Mouse (Mus musculus): ENCODE measurements around the gene Postn.

Postn gene

DNA sequence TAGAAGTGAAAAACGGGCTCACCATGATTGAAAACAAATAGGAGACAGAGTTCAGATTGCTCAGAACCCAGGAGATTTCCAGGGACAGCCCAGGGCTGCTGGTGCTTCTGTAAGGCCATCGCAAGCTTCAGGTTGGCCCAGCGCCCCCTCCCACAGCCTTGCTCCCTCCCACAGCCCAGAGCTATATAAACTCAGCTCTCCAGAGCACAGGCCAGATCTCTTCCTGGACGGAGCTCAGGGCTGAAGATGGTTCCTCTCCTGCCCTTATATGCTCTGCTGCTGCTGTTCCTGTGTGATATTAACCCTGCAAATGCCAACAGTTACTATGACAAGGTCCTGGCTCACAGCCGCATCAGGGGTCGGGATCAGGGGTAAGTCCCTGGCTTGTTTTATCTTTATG lies at the start of gene Postn:
TSS of gene Postn (plus strand) at position 213 of the 400 bp plus-strand sequence.
- DNase-seq: no peak

DNA sequence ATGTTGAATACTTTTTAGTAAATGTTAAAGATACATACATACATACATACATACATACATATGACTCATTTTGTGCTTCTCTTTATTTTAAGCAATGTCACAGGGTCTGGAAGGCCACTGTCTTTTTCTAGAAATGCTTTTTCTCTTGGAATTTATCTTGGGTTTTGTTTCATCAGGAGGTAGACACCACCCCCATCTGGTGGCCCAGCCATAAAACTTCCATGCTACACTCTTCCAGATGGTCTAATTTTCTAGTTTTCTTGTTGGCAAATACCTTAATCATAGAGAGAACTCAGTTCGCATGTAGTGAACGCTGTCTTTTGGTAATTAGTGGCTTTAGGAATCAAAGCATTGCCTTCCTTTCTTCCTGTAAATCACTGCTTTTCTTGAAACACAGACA lies 46.9 kb upstream of the Postn start:
- DNase-seq: no peak

DNA sequence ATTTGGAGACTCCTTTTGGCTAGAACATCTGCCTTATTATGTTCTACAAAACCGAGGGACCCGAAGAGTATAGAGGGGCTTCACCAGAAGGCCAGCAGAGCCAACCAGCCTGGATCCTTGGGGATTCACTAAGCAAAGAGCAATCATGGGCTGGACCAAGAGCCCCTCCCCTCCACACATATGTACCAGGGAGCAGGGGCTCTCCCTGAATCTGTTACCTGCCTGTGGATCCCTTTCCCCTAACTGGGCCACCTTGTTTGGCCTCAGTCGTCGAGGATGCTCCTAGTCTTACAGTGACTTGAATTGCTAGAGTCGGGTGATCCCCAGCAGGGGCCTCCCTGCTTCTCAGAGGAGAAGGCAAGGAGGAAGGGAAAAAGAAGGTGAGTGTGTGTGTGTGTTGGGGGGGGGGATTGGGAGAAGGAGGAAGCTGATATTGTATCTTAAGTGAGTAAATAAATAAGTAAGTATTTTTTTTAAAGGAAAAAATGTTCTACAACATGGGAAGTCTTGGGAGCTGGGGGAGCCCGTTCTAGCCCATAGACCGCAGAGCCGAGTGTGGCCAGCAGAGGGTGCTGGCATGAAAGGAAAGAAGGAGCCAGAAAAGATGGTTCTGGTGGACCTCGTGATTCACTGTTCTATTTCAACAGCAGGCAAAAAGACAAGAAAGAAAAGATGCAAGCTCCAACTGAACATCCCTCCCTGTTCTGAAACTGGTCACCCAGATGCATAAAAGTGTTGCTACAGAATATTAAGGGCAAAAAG lies 7.8 kb upstream of the Postn start:
- peak; percentile 5 for DNase-seq

DNA sequence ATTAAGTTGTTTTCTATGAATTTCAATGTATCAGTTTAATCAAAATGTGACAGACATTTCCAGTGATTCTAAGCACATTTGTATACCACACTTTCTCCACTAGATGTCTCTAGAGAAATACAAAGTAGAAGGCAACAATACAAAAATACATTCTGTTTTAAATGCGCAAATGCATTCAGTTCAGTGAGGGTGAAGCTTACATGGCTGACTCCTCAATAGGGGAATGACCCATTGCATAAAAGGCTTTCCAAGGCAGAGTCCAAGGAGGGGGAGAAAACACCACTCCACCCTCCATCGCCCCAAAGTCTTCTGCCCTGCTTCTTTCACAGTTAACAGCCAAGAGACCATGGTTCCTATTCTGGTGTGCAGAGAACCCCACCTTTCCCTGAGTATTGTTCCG lies 3.3 kb upstream of the Postn start:
- no peak for DNase-seq

DNA sequence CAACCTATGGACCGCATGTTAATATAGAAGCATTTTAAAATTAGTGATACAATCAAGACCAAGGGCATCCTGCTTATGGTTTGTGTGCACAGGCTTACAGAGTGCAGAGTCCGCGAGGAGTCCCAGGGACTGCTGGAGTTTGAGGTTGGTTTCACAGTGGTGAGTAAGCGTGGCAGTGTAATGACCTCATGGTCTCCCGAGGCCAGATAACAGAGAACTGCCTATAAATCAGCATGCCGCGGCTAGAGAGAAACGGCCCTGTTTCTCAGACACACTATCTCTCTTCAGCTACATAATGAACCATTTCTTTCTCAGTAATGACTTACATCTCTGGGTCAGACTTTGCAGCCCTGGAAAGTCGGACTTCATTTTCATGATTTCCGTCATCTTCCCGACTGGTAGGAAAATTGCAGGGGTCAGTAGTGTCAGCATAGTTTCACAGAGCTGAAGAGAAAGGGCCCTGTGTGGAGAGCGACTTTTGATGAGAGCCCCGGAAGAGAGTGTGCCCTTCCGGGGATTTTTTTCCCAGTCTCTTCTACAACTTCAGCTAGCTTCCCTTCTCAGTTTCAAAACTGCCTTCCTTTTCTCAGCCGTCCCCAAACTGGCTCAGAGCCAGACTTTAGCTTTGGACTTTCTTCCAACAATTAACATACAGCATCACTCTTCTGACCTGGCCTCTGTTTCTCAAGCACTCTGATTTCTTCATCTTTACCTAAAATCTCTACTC lies 2.3 kb upstream of the Postn start:
- no peak for DNase-seq

DNA sequence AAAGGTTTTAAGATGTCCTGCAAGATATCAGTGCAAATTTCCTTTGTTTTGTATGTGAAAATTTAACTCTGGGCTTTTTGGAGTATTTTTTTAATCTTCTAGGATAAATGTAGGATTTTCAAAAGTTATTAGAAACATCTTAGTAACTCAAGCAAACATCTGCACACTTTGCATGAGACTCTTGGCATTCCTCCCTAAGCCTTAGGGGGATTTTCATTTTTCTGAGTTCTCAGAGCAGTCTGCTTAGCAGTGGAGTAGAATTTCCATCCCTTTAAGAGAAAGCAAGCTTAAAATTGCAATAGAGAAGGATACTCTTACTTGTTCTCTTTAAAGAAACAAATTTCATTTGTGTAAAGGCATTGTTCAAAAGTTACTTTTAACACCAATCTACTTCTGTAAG lies 747 bp downstream of the Postn start:
- no peak for DNase-seq

DNA sequence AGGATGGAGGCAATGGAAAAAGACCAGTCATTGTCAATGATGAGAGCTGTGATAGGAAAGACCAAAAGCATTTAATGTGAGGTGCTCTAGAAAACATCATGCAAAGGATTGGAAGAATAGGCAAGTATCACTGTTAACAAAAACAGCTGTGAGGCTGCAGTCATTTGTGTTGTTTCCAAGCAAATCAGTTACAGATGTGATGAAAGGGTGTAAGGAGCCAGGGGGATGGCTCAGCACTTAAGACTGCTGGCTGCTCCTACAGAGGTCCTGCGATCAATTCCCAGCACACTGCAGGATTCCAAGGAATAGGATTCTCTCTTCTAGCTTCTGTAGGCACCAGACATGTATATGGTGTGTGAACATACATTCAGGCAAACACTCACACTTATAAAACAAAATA lies 10.1 kb downstream of the Postn start:
- no peak for DNase-seq

DNA sequence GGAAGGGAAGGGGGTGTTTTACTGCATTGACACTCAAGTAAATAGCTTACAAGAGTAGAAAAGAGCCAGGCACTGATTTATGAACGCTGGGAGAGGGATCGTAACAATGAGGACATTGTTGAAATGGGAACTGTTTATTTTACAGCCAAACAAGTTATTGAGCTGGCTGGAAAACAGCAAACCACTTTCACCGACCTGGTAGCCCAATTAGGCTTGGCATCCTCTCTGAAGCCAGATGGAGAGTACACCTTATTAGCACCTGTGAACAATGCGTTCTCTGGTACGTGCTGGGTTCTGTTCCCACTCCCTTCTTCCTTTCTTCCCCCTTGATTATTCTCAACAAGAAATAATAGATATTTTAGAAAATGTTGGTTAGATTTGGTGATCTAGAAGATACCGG lies 11.7 kb downstream of the Postn start:
- no peak for DNase-seq

DNA sequence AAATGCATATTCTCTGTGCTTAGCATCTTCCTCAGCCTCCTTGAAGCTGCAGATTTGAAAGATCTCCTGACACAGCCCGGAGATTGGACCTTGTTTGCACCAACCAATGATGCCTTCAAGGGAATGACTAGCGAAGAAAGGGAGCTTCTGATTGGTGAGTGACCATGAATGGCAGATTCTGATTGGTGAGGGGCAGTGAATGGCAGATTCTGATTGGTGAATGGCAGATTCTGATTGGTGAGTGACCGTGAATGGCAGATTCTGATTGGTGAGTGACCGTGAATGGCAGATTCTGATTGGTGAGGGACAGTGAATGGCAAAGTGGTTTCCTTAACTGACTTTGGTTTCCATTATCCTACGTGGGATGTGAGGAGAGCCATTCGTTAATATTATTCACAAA lies 15.1 kb downstream of the Postn start:
- DNase-seq: no peak

DNA sequence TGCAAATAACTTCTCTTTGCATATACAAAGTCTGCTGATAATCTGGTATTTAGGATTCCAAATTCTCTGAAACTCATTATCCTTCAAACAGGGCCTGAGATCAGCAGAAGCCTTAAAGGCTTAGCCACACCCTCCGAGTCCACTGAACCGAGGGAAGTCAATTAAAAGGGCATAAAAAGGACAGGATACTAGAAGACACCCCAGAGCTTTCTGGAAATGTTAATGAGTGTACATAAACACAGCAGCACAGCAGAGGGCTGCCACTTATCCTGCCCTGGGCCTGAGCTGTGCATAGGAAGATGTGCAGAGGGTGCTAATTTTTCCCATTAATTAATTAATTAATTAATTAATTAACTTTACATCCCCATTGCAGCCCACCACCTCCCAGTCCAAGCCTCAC lies 16.7 kb downstream of the Postn start:
- no peak for DNase-seq

DNA sequence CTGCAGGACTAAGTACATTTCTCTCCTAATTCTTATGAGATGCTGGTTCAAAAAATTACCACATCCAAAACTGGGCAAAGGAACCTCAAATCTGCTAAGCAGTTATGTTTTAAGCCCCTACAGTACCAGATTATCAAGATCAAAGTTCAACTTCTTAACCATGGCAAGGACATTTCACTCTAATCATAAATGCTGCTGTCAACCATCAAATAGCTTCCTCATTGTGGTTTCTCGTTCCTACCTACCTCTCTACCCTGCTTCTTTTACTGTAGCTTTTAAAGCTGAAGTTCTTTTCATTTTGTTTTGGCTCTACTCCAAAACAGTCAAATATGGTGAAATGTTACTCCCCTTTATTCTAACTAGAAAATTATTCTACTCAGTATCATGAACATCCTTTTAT lies 17.2 kb downstream of the Postn start:
- no peak for DNase-seq

DNA sequence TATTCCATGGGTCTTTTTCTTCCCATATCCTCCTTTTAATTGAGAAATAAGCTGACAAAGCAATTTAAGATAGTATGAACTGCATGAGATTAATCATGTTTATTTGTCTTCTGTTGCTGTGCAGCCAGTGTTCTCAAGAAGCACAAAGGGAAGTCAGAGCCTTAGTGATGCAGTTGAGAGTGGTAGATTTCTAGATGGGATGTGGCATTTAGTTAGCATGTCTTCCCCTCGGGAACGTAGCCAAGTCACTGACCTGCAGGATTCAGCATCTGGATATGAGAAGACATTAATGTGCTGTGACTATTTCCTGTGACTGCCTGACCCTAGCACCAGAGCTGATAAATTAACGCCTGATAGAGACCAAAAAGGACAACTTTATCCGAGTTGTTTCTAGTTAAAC lies 19.1 kb downstream of the Postn start:
- no peak for DNase-seq

DNA sequence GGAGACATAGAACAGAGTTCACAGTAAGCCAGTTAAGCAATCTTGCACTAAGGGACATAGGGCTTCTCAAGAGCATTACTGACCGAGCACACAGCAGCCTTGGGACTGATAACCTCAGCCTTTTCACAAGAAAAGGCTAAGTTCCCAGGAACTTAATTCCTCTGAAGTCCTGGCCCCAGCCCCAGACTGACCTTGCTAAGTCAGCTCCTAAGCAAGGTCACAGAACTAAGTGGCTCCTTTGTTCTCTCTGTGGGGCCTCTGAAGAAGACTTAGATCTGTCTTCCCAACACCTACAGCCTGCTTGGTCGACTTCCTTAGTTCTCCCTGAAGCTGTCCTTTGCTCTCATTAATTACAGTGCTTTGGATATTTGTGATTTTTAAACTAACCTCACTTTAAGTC lies 38.4 kb downstream of the Postn start:
- DNase-seq: no peak

DNA sequence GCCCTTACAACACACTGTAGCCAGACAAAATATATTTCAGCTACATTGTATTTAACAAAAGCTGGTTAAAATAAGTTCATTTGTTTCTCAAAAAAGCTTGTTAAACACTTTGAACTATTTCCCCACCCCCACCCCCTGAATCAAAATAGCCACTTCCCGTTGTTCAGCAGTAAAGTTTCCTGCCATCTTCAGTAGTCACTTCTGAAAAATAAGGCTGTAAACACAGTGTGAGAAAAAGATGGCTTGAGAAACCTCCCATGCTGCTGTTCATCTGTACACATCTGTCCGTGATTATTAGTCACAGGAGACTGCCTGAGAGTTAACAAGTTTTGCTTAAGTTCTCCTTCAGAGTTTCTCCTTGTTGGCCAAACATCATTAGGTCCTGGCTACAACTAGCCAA lies 39.0 kb downstream of the Postn start:
- no peak for DNase-seq

DNA sequence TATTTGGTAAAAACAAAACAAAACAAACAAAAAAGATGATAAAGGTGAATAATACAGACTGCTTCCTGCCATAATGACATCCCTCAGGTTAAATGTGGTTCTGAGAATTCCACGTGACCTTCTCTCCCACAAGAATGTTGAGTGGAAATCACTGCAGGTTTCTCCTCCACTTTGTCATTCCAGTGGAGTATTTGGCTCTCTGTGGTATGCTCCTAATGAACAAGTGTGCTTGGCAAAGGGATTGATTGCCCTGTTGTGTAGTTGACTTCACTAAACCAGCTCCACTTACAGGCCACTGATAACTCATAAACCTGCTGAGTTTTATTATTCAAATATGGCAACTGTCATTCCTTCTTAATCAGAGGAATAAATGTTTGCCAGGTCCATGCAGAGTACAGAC lies 39.7 kb downstream of the Postn start:
- no peak for DNase-seq

DNA sequence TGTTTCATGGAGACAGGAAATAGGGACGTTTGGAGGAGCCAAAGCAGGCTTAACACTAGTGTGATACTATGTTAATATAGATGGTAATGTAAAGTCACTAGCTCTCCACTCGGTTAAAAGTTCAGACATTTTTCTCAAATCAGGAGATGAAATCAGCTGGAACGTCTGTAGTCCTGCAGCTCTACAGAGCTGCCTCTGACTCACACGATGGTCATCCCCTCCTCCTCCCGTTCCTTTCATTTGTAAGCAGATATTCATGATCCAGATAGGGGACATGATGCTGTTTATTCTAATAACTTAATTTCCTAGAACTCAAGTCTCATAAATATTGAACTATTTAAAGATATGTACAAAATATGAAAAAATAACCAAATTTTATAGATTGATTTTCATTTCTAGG lies 40.8 kb downstream of the Postn start:
- DNase-seq: no peak

DNA sequence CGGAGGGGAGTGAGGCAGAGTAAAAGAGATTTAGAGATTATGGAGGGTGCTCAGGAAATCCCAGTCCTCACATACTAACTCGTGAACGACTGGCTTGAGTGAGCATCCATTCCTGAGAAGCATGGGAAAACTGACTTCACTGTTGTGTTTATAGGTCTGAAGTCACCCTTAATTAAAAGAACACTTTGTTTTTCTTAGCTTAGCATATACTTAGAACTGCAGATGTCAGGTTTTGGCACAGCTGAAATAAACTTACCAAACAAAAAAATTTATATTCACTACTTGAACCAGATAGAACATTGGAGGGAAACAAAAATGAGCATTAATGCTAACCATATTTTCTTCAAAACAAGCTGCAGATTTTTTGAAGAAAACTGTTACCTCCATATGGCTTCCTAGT lies 42.9 kb downstream of the Postn start:
- DNase-seq: no peak

DNA sequence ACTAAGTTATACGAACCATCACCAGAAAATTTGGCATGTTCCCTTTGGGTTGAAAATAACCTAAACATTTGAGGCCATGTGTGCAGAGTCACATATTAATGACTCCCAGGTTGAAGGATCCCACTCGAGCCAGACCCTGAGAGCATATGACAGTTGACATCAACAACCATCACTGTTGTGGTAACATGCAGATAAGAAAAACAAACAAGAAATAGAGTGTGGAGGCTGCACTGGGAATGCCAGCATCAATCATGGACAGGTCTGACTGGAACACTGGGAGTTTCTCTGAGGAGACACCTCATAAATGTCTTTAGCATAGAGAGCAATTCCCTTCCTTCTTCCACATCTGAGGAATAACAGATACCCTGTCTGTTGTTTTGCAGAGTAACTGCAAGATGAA lies 45.7 kb downstream of the Postn start:
- no peak for DNase-seq

DNA sequence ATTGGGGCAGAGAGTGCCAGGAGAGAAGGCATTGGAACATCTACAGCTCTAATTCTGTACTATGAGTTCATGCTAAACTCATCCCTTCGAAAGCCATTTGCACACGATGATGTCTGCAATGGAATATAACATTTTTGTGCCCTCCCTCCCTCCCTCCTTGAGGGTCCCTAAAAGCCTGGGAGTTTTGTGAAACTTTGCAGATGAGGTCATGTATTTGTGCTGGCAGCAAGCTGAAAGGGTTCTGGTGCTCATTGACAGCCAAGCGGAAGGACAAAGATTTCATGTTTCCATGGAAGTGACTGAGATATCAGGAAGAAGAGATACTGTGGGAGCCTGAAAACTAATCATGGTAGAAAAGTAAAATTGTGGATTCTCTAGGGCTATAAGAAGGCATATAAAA lies 50.1 kb downstream of the Postn start:
- DNase-seq: no peak

DNA sequence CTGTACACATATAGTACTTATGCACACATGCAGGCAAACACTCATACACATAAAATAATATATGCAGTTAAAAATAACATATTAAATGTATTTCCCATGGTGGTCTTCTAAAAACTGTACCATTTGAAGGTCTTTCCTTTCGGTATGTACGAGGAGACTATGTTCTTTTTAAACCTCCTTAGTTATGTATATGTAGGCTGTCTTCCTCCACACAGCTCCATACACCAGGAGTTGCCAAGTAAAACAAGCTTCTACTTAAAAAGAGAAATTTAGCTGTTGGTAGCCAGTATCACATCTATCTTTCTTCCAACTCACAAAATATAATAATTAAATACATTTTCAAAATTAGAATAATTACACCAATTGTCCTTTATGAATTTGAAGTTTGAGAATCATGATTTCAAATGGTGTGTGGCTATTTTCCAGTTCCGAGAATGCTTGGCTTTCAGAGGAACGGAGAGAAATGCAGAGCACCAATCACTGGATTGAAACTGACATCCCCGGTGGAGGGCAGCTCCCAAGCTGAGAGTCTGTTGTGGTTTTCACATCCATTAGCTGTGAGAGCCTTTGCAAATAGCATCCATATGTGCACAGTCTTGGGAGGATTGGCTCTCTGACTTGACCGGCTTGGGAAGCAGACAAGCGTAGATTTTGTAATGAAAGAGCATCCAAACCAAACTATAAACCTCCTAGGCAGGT lies 52.1 kb downstream of the Postn start:
- DNase-seq: no peak

DNA sequence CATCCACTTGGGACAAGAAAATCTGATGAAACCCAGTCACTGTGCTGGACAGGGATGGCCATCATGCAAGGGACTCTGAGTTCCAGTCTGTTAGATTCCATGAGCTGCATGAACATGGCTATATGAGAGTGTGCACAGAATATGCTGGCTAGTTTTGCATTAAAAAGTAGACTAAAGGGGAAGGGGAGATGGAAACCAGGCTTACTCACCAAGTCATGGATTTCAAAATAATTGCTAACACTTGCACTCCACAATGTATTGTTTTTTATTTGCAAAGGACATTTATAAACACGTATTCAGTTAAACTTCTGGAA lies 52.6 kb downstream of the Postn start:
- DNase-seq: no peak

DNA sequence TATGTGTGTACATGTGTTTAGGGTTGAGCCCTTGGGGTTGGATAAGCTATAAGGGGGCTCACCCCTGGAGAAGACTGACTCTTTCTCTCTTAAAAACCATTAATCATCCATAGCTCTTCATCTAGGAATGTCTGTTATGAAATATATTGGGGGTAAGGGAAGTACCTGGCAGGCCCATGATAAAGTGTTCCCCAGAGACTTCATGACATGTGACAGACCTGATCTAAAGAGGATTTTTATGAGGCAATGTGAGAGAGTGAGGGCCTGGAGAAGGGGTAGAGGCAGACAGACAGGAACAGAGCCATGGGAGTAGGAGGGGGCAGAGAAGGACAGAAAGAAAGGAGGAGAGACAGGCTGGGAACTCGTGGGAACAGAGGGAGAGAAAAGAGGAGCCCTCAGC lies 53.5 kb downstream of the Postn start:
- DNase-seq: no peak

DNA sequence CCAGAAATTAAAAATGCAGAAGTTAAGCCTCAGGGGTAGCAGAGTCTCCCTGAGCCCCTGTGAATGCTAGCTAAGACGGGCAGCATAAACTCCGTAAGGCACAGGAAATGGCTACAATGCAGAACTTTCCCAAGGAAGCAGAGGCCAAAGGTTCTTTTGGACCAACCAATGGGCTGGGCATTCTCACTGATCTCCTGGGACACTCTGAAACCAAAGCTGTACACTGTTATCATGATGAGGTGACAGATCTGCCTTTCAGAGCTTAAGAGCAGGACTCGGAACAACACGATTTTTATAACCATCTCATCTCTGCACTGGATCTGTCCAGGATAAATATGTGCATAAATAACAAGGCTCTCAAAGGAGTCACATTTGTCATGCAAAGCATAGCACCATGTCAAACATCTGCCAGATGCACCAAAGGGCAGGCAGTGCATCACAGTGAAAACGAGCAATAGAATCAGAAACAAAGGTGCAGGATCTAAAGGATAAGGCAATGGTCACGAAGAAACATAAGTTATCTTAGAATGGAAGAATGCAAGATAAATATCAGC lies 57.0 kb downstream of the Postn start:
- DNase-seq: no peak
